Mouse (Mus musculus) stomach, postnatal 0 days (tissue): ENCODE measurements at regions not wholly inside any gene's neighbourhood (a gene's known extent, or its start where the extent isn't known, plus 50 kb on each side); places are given as distances from the start of the nearest gene placed in this dataset.

Experiments
- CTCF ChIP-seq: IDR thresholded peaks from 2 replicates; pipeline ENCODE4 v1.5.1; 2016; ENCODE audit warnings: antibody characterized with exemption, low read depth, mild to moderate bottlenecking, moderate library complexity
- EP300 ChIP-seq: optimal IDR thresholded peaks from 2 replicates; pipeline ENCODE3; 2016; ENCODE audit warnings: antibody characterized with exemption

- TF ChIP-seq CTCF (no peak), EP300 (no peak)
Observed at GRCm38 (mm10) chr7:40290166-40290565, 608.0 kb upstream of the Vstm2b start.
